Mouse (Mus musculus): ENCODE data around the gene Mllt6. TPM values are rescaled to one million over a fixed set of nuclear protein-coding genes. Genes with fewer than 3 reads are reported as not detected.

Gene Mllt6
- polyA plus RNA-seq, 1 experiment from 2014 or later: 5.0 TPM

DNA sequence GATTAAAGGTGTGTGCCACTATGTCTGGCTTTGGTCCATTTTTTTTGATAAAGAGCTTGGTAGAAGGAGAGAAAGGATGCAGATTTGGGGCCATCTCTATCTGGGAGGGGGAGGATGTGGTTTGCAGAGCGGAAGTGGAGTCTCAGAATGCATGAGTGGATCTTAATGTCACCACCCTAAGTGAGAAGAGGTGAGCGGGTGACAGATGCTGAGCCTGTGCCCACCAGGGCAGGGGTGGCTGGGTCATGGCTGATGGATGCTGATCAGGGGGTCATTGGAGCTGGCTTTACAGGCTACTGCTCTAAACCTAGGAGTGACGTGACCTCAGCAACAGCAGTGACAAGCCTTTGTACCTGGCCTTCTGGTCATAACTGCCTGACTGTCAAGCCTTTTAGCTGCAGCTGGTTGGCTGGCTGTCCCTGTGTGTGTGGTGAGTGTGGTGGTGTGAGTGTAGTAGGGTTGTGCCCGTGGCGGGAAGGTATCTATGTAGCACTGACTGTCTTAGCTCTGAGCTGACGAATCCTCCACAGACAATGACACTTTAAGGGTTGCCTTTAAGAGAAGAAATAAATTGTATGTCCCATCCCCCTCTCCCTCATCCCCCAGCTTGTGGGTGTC is 21.0 kb downstream of the Mllt6 start:
- 86% methylated on average over 6 of the region's 6 CpGs for WGBS
- no peak for ATAC-seq (ENCODE audit: low FRiP score)

GRCm38 (mm10) chr11:97684766-97685165 is 21.6 kb downstream of the Mllt6 start:
- no peak overlapping the region for H3K4me3 ChIP-seq (replicated peaks; ENCODE audit: low read length)
- ATAC-seq (ENCODE audit: low FRiP score): no peak
- peaks cover 13% of the 10 kb centered on the region for H3K4me1 ChIP-seq (replicated peaks; ENCODE audit: control insufficient read depth, insufficient read depth, low read length)
- no peaks in the 10 kb centered on the region for H3K27me3 ChIP-seq (ENCODE audit: control insufficient read depth, insufficient read depth, low read length)
- H3K4me2 ChIP-seq (replicated peaks): peak overlapping the region; percentile 55; the same call in 1 of the 2 replicates
- 33% methylated on average over 7 of the region's 7 CpGs for WGBS
- no peak overlapping the region for H3K27ac ChIP-seq
- H3K36me3 ChIP-seq (replicated peaks; ENCODE audit: control insufficient read depth, insufficient read depth): peaks cover 64% of the 10 kb centered on the region
- H3K9me3 ChIP-seq (ENCODE audit: control insufficient read depth, low read length): no peaks in the 10 kb centered on the region
- no peak for DNase-seq (ENCODE audit: low spot score)
- H3K9ac ChIP-seq: peak overlapping the region; percentile 39; the same call in 1 of the 2 replicates

More for the DNA sequence above, 21.0 kb downstream of the Mllt6 start:
- no peak overlapping the region for H3K4me3 ChIP-seq (replicated peaks; ENCODE audit: low read length)
- H3K4me2 ChIP-seq (replicated peaks): no peak overlapping the region
- H3K36me3 ChIP-seq (replicated peaks; ENCODE audit: control insufficient read depth, insufficient read depth): peaks cover 64% of the 10 kb centered on the region
- H3K9ac ChIP-seq: no peak overlapping the region
- no peaks in the 10 kb centered on the region for H3K9me3 ChIP-seq (ENCODE audit: control insufficient read depth, low read length)
- no peak overlapping the region for H3K27ac ChIP-seq
- DNase-seq (ENCODE audit: low spot score): no peak
- no peaks in the 10 kb centered on the region for H3K27me3 ChIP-seq (ENCODE audit: control insufficient read depth, insufficient read depth, low read length)
- peaks cover 13% of the 10 kb centered on the region for H3K4me1 ChIP-seq (replicated peaks; ENCODE audit: control insufficient read depth, insufficient read depth, low read length)

GRCm38 (mm10) chr11:97685613-97686321 is 22.6 kb downstream of the Mllt6 start, which contains the start of gene Cisd3:
Cisd3 (plus strand) TSS chr11:97685826.
- WGBS: under 1% methylated on average over 40 of the region's 43 CpGs
- peaks cover 13% of the 10 kb centered on the region for H3K4me1 ChIP-seq (replicated peaks; ENCODE audit: control insufficient read depth, insufficient read depth, low read length)
- 0 out of 2 replicates have a peak within 1 kb of the TSS, but pooled peaks have one; percentile 21 for H3K27ac ChIP-seq

GRCm38 (mm10) chr11:97686322-97686908 is 23.2 kb downstream of the Mllt6 start:
- no peak for DNase-seq (ENCODE audit: low spot score)
- 72% methylated on average over 11 of the region's 11 CpGs for WGBS
- Histone ChIP-seq H3K9ac (peak overlapping the region; percentile 39; the same call in 1 of the 2 replicates), H3K9me3 (ENCODE audit: control insufficient read depth, low read length) (no peaks in the 10 kb centered on the region), H3K27me3 (ENCODE audit: control insufficient read depth, insufficient read depth, low read length) (no peaks in the 10 kb centered on the region), H3K36me3 (replicated peaks; ENCODE audit: control insufficient read depth, insufficient read depth) (peaks cover 66% of the 10 kb centered on the region), H3K4me3 (replicated peaks; ENCODE audit: low read length) (peak overlapping the region; percentile 28), H3K4me2 (replicated peaks) (peak overlapping the region; percentile 55), H3K4me1 (replicated peaks; ENCODE audit: control insufficient read depth, insufficient read depth, low read length) (peaks cover 13% of the 10 kb centered on the region), H3K27ac (no peak overlapping the region)
- ATAC-seq (ENCODE audit: low FRiP score): no peak

More at GRCm38 (mm10) chr11:97685613-97686321, 22.6 kb downstream of the Mllt6 start, which contains the start of gene Cisd3:
- DNase-seq (ENCODE audit: low spot score) (peak; percentile 65), ATAC-seq (ENCODE audit: low FRiP score) (peak; percentile 76)
- Histone ChIP-seq H3K36me3 (replicated peaks; ENCODE audit: control insufficient read depth, insufficient read depth) (peaks cover 64% of the 10 kb centered on the region), H3K9ac (peak within 1 kb of the TSS; percentile 39), H3K27me3 (ENCODE audit: control insufficient read depth, insufficient read depth, low read length) (no peaks in the 10 kb centered on the region), H3K4me3 (replicated peaks; ENCODE audit: low read length) (peak within 1 kb of the TSS; percentile 28), H3K9me3 (ENCODE audit: control insufficient read depth, low read length) (no peaks in the 10 kb centered on the region), H3K4me2 (replicated peaks) (peak within 1 kb of the TSS; percentile 55)

DNA sequence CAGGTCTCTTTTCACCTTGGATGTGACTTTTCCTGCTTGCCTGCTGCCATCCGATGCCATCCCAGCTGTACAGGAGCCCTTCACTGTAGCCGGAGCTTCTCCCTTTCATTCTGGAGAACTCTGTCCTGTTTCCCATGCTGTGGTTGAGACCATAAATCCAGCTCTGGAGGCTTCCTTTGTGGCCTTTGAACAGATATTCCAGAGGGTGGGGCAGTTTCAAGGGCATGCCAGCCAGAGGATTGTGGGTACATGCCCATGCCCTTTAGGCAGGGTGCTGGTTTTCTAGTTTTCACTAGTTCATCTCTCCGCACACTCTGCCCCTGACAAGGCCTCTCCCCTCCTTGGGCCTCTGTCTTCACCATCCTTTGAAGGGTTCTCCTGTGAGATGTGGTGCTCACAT is 23.8 kb downstream of the Mllt6 start:
- Histone ChIP-seq H3K27me3 (ENCODE audit: control insufficient read depth, insufficient read depth, low read length) (no peaks in the 10 kb centered on the region), H3K36me3 (replicated peaks; ENCODE audit: control insufficient read depth, insufficient read depth) (peaks cover 66% of the 10 kb centered on the region), H3K9me3 (ENCODE audit: control insufficient read depth, low read length) (no peaks in the 10 kb centered on the region), H3K4me3 (replicated peaks; ENCODE audit: low read length) (no peak overlapping the region), H3K27ac (no peak overlapping the region), H3K9ac (no peak overlapping the region), H3K4me1 (replicated peaks; ENCODE audit: control insufficient read depth, insufficient read depth, low read length) (peaks cover 13% of the 10 kb centered on the region), H3K4me2 (replicated peaks) (no peak overlapping the region)
- ATAC-seq (ENCODE audit: low FRiP score) (no peak), DNase-seq (ENCODE audit: low spot score) (no peak)
- 89% methylated on average over 3 of the region's 3 CpGs for WGBS

- no peak overlapping the region for H3K27ac ChIP-seq
- no peaks in the 10 kb centered on the region for H3K27me3 ChIP-seq (ENCODE audit: control insufficient read depth, insufficient read depth, low read length)
- no peak overlapping the region for H3K4me2 ChIP-seq (replicated peaks)
- no peak overlapping the region for H3K4me3 ChIP-seq (replicated peaks; ENCODE audit: low read length)
- H3K9me3 ChIP-seq (ENCODE audit: control insufficient read depth, low read length): no peaks in the 10 kb centered on the region
- peaks cover 20% of the 10 kb centered on the region for H3K4me1 ChIP-seq (replicated peaks; ENCODE audit: control insufficient read depth, insufficient read depth, low read length)
- ATAC-seq (ENCODE audit: low FRiP score): no peak
- peak; percentile 79 for DNase-seq (ENCODE audit: low spot score)
- WGBS: 30% methylated on average over 10 of the region's 10 CpGs
- no peak overlapping the region for H3K9ac ChIP-seq
- H3K36me3 ChIP-seq (replicated peaks; ENCODE audit: control insufficient read depth, insufficient read depth): peaks cover 62% of the 10 kb centered on the region
These were observed 26.6 kb downstream of the Mllt6 start for GRCm38 (mm10) chr11:97689861-97690260.

DNA sequence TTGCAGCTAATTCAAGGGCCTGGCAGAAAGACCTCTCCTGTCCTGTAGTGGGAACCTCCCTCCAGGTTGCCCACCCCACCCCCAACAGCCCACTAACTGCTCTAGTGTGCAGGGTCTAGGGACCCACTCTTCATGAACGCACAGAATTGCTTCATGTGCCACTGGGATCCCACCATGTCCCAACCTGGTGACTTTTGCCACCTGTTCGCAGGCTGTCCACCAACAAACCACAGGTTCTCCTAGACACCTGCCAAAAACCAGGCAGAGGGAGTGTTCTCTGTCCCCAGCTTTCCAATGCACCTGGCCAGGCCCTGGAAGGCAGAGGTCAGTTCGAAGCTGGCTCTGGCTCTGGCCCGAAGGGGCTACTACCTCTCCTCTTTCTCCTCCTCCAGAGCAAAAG is 31.2 kb downstream of the Mllt6 start:
- WGBS: 61% methylated on average over 4 of the region's 4 CpGs
- Histone ChIP-seq H3K9ac (0 out of 2 replicates have a peak overlapping the region, but pooled peaks have one; percentile 1), H3K4me3 (replicated peaks; ENCODE audit: low read length) (0 out of 2 replicates have a peak overlapping the region, but pooled peaks have one; percentile 2), H3K36me3 (replicated peaks; ENCODE audit: control insufficient read depth, insufficient read depth) (peaks cover 40% of the 10 kb centered on the region), H3K4me1 (replicated peaks; ENCODE audit: control insufficient read depth, insufficient read depth, low read length) (peaks cover 41% of the 10 kb centered on the region), H3K4me2 (replicated peaks) (peak overlapping the region; percentile 86), H3K27ac (peak overlapping the region; percentile 88), H3K27me3 (ENCODE audit: control insufficient read depth, insufficient read depth, low read length) (no peaks in the 10 kb centered on the region), H3K9me3 (ENCODE audit: control insufficient read depth, low read length) (no peaks in the 10 kb centered on the region)
- no peak for ATAC-seq (ENCODE audit: low FRiP score)
- DNase-seq (ENCODE audit: low spot score): no peak

DNA sequence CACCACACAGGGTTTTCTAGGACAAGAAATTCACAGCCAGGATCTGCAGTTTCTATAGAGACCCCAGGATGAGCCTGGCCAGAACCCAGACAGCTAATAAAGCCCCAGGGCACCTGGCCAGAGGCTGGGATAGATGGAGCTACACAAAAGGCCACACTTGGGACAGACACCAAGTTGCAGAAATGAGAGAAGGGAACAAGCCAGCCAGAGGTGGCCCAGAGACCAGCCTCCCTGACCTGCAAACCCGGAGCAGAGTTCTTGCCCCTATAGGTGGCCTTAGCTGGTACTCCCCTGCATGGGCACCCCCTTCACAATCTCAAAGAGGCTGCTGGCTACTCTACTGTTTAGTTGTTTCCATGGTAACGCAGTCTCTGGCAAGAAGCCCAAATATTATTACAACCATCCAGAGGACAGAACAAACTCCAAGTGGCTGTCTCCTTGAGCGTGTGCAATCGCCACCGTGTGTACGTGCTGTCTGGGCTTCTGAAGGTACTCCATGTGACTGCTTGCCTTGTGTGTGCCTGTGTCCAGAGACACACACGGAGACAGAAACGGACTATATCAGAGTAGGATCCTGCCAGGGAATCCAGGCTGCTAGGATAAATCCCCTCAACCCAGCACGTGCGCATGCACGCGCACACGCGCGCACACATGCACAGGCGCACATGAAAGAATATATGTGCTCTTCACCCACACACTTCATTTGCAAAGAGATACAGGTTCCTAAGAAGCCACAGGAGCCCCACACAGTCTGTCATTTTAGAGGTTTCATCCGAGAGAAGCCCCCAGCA is 31.9 kb downstream of the Mllt6 start:
- Histone ChIP-seq H3K27ac (peak overlapping the region; percentile 88), H3K27me3 (ENCODE audit: control insufficient read depth, insufficient read depth, low read length) (no peaks in the 10 kb centered on the region), H3K4me1 (replicated peaks; ENCODE audit: control insufficient read depth, insufficient read depth, low read length) (peaks cover 41% of the 10 kb centered on the region), H3K9me3 (ENCODE audit: control insufficient read depth, low read length) (no peaks in the 10 kb centered on the region), H3K9ac (peak overlapping the region; percentile 35), H3K36me3 (replicated peaks; ENCODE audit: control insufficient read depth, insufficient read depth) (peaks cover 33% of the 10 kb centered on the region), H3K4me3 (replicated peaks; ENCODE audit: low read length) (peak overlapping the region; percentile 8; the same call in 1 of the 2 replicates), H3K4me2 (replicated peaks) (peak overlapping the region; percentile 86)
- DNase-seq (ENCODE audit: low spot score) (peak; percentile 84), ATAC-seq (ENCODE audit: low FRiP score) (peak; percentile 29; the same call in 1 of the 2 replicates)
- 46% methylated on average over 17 of the region's 17 CpGs for WGBS

Data from hindbrain, embryonic 14.5 days (tissue).